ENCODE assay signal across 8 mouse cellular contexts in genomic region chr8:85059879-85060616, GRCm38 (mm10). TPM values are rescaled to one million over a fixed set of nuclear protein-coding genes. Genes with fewer than 3 reads are reported as not detected.
DNase-seq lines count a peak whose midpoint lies in the region; ATAC-seq and TF ChIP-seq lines count a peak whose summit lies in the region.

Fbxw9 (plus strand) TSS chr8:85060055.

- H3K9me3 ChIP-seq in hindbrain, embryonic 14.5 days (ENCODE audit: control insufficient read depth, low read length): no peaks in the 10 kb centered on the region

- peak; percentile 68 for ATAC-seq in Patski
- ATAC-seq in hindbrain, embryonic 14.5 days (ENCODE audit: low FRiP score): peak; percentile 92

- no peak for TF ChIP-seq CTCF in Patski (IDR thresholded peaks at IDR 0.05)

- peak within 1 kb of the TSS; percentile 96 for H3K4me3 ChIP-seq in hindbrain, embryonic 14.5 days (replicated peaks; ENCODE audit: low read length)

- in situ Hi-C loops in Patski (cut with MboI; ENCODE audit: low pct_unique_long_range_greater_than_20kb): no loop called here

- peak within 1 kb of the TSS; percentile 86 for H3K4me2 ChIP-seq in hindbrain, embryonic 14.5 days (replicated peaks)

- DNase-seq in Patski (ENCODE audit: low read depth, low spot score): no peak
- DNase-seq in cerebellum, postnatal 14 days: peak; percentile 93 to 95
- peak; percentile 78 to 87 for DNase-seq in frontal cortex, postnatal 25 days (ENCODE audit: low spot score in 2 of 2)
- DNase-seq in hindbrain, embryonic 14.5 days (ENCODE audit: low spot score): peak; percentile 98
- DNase-seq in left cerebral cortex, adult 11 months (ENCODE audit: low spot score): peak; percentile 87
- DNase-seq in lung, postnatal 4 days: peak; percentile 88 to 90
- DNase-seq in retina, postnatal 7 days (ENCODE audit: low read depth, low spot score): peak; percentile 92
- DNase-seq in urinary bladder, adult 2 months (ENCODE audit: low spot score): peak; percentile 64

- POLR2A ChIA-PET in Patski (lab: Charles Lee): interaction anchor here (0.8 to 1.7 kb wide), 5 partner anchors 10 to 23 kb away, joined by 3 to 12 read pairs (median 4); partner anchors contain the start of gene Tnpo2

- no peaks in the 10 kb centered on the region for H3K27me3 ChIP-seq in Patski
- no peaks in the 10 kb centered on the region for H3K27me3 ChIP-seq in hindbrain, embryonic 14.5 days (ENCODE audit: control insufficient read depth, insufficient read depth, low read length)

- H3K36me3 ChIP-seq in hindbrain, embryonic 14.5 days (replicated peaks; ENCODE audit: control insufficient read depth, insufficient read depth): peaks cover 57% of the 10 kb centered on the region

- H3K4me1 ChIP-seq in hindbrain, embryonic 14.5 days (replicated peaks; ENCODE audit: control insufficient read depth, insufficient read depth, low read length): peaks cover 16% of the 10 kb centered on the region

- CTCF ChIA-PET in Patski (lab: Charles Lee): interaction anchor here (1.9 kb wide), 1 partner anchor 11 kb away, joined by 5 read pairs; the partner anchor contains the start of gene Dhps

- H3K27ac ChIP-seq in hindbrain, embryonic 14.5 days: peak within 1 kb of the TSS; percentile 66

- H3K9ac ChIP-seq in hindbrain, embryonic 14.5 days: peak within 1 kb of the TSS; percentile 89

- WGBS in hindbrain, embryonic 14.5 days: under 1% methylated on average over 52 of the region's 53 CpGs

RNA-seq across cellular contexts. Expression of gene Fbxw9, which starts in this region (rescaled TPM):
- polyA plus RNA-seq in Patski (2021): 32.7 TPM
- 63.0 and 68.9 TPM in 2 replicates for polyA plus RNA-seq in hindbrain, embryonic 14.5 days (2014; fragmentation: Nextera tagmentation; extraction: Ambion mirVana)
- polyA plus RNA-seq in urinary bladder, adult 2 months (2012; rRNA removed): 38.9 and 54.7 TPM in 2 replicates
